Mouse (Mus musculus): ENCODE measurements at regions not wholly inside any gene's neighbourhood (a gene's known extent, or its start where the extent isn't known, plus 50 kb on each side); places are given as distances from the start of the nearest gene placed in this dataset.

DNA sequence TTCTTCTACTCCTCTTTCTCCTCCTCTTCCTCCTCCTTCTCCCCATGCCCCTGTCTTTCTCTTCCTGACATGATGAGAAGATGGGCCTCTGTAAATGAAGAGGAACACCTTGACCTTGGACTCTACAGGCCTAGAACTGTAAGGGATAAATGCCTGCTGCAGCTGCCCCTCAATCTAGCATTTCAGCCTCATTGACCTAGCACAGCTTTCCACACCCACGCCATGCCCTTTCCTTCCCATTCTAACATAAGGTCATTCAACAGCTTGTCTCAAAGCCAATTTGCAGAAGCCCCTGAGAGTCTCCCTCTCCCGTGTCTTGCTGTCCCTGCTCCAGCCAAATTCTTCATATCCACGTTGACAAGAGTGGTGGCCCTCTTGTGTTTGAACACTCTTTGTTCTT lies 63.8 kb upstream of the Dscam start:
- DNase-seq = no peak

DNA sequence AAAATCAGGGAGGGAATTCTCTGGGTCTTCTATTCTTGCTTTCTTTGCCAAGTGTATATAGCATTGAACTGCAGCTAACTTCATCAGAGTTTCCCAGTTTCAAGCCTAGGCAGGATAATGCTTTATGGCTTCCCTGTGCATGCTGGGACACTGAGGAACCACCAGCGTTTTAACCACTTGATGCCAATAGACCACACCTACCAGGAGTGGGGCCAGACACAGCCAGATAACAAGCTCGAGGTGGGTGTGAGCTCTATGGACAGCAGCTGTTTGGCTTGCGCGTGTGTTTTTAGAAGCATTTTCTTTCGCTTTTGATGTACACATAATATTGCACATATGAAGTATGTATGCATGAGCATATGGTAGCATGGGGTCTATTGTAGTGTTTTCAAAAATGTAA lies 69.1 kb upstream of the Dscam start:
- no peak for DNase-seq

DNA sequence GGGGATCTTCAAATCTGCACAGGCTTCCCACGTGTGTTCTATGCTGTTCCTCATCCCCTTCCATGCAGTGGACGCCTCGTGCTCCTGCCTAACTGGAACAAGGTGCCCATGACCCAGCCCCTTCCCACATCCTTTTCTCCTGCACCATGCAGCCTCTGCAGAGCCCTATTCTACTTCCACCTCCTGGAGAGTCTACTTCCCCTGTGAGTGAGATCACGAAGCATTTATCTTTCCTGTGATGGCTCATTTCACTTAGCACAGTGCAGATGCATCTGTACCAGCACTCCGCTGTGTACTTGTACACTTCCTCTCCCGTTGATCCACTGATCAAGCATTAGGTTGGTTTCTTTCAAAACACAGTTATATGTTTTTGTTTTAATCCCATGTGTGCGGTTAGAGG lies 69.5 kb upstream of the Dscam start:
- no peak for DNase-seq

DNA sequence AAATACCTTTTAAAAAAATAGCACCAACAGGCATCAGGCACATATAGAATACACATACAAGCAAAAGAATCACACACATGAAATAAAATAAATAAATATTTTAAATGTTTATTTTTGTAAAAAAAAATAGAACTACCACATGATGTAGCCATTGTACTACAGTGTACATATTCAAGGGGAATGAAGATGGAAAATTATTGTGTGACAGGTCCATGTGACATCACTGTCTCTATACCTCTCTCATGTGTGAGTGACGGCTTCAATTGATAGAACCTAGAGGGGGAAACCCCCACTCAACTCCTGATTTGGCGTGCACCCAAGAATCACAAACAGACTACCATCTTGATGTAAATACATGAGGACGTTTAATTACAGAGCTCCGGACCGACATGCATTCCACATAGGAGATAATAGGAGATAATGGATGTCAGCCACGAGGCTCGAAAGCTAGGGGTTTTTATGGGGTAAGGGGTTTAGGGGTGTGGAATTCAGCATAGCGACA lies 70.4 kb upstream of the Dscam start:
- DNase-seq = no peak

- DNase-seq = no peak
Measured at GRCm38 (mm10) chr16:97241639-97242038, 71.1 kb upstream of the Dscam start.

- no peak for DNase-seq
Measured at GRCm38 (mm10) chr16:97250488-97250887, 79.9 kb upstream of the Dscam start.

DNA sequence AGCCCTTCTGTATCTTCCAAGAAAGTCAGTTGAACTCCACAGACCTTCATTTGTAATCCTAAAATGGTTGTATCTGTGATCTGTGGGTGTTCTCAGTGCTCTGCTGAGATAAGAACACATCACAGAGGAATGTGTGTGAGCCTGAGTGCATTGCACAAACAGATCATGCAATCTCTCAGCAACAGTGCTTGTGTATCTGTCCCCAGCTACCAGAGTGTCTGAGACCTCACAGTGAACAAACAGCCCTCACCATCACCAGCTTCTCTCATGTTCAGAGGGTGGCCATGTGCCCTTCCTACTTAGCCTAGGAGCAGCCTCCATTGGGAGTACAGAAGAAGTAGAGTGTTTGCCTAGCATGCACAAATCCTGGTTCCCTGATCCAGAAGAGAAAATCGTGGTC lies 82.0 kb upstream of the Dscam start:
- no peak for DNase-seq

GRCm38 (mm10) chr16:97252997-97253635 lies 82.6 kb upstream of the Dscam start:
- peak; percentile 18 for DNase-seq

DNA sequence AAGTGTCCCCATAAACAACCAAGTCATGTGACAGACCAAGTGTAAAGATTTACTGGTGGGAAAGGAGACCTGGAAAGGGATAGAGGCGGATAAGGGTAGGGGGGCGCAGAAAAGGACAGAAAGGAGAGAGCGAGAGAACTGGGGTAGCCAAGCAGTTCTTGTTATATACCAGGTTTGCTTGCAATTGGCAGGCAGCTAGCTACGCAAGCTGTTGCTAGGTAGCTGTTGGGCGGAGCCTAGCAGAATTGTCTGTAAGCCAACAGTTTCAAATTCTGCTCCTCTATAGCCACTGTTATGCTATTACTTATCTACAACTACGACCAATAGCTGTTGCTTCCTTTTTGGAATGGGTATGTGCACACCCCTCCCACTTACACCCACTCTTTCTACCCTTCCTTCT lies 88.3 kb upstream of the Dscam start:
- no peak for DNase-seq

DNA sequence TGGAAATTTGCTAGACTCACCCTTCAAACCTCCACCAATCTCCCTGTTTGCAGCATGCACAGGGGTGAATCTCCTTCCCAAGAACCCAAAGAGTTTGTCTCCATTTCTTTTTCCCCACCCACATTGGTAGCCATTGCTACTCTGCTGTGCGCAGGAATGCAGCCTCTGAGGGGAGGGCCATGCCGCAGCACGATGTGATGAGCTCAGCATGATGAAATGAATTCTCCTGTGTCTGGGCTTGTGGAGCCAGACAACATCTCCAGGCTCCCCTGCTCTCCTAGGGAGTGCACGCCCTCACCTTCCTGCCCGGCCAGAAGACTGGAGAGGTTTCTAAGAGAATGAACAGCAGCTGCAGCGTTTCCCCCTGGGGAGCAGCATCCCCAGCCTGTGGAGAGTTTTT lies 92.9 kb upstream of the Dscam start:
- no peak for DNase-seq

GRCm38 (mm10) chr16:97270417-97271133 lies 86.0 kb upstream of the Bace2 start:
- no peak for DNase-seq

GRCm38 (mm10) chr16:97271264-97271663 lies 85.3 kb upstream of the Bace2 start:
- DNase-seq = no peak

- DNase-seq = peak; percentile 80
Measured at GRCm38 (mm10) chr16:97272035-97272631, 84.4 kb upstream of the Bace2 start.

GRCm38 (mm10) chr16:97278913-97279312 lies 77.6 kb upstream of the Bace2 start:
- DNase-seq = no peak

GRCm38 (mm10) chr16:97281615-97282110 lies 74.9 kb upstream of the Bace2 start:
- DNase-seq = no peak

DNA sequence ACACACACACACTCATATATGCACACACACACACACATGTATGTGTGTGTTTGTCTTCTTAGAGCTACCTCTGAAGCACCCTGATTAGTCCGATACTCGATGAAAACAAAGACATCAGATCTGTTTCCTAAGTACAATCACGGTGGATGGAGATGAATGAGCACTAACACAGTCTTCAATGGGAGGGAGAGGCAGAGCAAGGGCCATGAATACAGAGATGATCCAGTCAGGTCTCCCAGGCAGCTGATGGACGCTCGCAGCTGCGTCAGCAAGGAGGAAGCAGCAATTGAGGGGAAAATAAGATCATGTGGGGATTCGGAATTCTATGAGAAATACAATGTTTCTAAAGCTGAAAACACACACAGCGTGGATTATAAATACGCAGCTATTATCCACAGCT lies 73.6 kb upstream of the Bace2 start:
- no peak for DNase-seq

- DNase-seq = peak; percentile 77
Measured at GRCm38 (mm10) chr16:97285886-97286447, 70.6 kb upstream of the Bace2 start.

DNA sequence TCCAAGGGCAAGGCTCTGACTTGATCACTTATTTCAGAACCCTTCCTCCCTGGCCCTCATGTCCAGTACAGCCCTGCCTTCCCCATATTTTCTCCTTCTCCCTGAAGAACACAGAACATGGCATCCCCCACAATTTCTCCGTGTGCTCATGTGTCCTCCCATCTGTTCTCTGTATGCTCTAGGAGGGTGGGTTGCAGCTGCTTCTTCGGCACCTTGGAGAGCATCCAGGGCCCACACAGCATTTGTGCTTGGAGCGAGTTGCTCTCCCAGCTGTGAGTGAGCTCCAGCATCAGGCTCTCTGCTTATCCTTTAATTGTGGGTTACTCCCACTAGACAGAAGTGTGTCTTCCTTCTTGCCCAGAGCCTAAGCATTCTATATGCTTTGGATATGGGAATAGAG lies 69.8 kb upstream of the Bace2 start:
- peak; percentile 80 for DNase-seq

- DNase-seq = peak; percentile 87
Measured at GRCm38 (mm10) chr16:97288634-97289033, 67.9 kb upstream of the Bace2 start.

- no peak for DNase-seq
Measured at GRCm38 (mm10) chr16:97292484-97293048, 64.0 kb upstream of the Bace2 start.

DNA sequence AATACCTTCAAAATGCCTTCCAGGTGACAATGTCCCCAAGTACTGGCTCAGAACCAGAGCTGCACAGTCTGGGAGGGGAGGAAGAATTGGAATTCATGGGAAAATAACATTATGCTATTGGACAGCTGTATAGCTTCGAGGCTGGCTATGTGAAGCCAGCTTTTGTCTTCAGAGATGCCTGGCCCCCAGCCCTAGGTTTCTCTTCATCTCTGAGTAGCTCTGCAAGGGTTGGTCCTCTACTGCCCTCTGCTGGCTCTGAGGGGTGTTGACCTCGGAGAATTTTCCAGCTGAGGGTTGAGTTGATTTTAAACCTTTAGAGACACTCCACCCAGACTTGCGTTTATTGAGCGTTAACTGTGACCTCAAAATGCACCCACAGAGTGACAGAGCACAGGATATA lies 63.3 kb upstream of the Bace2 start:
- peak; percentile 73 for DNase-seq

- no peak for DNase-seq
Measured at GRCm38 (mm10) chr16:97297140-97297539, 59.4 kb upstream of the Bace2 start.

DNA sequence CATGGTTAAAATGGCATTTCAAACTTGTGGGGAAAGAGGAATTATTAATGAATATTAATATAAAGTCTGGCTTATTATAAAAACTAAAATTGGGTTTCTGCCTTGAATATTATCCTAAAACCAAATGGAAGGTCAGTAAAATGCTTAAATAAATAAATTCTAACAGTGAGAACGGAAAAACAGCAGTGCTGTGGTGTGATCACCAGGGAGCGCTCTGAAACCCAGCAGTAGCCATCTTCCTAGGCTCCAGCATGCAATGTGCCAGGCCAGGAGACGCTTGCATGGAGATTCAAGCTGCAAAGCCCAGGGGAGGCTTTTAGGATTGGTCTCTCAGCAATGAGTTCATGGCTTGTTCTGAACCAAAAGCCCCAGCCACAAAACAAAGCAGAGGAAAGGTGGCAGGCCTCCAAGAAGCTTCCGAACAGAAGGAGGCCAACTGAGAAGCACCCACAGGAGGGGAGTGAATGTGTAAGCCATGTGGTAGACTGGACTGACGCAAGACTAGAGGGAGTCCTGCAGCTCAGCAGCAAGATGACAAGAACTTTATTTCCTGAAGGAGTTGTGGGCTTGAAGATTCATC lies 52.3 kb upstream of the Bace2 start:
- DNase-seq = no peak
